ENCODE assay signal across 18 mouse cellular contexts in the genomic region with DNA sequence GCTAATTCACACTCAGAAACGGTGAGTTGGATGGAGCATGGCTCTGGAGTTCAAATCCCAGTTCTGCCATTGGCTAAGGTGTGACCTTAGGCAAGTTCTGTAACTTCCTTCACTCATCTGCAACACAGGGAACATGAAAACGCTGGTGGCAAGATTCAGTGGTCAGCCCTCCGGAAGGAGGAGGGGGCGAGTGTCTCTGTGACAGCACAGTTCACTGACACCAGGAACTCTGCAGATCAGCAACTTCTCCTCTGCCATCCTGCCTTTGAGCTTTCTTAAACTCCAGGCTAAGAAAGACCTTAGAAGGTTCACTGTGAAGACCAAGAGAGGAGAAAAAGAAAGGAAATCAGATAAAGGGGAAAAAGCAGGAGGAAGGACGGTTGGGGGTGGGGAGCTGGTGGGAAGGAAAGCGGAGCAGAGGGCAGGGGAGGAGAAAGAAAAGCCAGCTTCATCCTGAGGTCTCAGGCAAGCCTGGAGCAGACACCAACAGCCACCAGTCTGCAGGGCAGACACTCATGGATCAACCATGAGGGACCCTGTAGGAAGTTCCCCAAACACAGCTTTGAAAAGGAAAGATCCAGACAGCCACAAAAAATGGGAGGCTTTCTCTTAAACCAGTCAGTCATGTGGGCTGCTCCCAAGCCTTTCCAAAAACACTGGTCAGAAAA. TPM values are rescaled to one million over a fixed set of nuclear protein-coding genes. Genes with fewer than 3 reads are reported as not detected.
DNase-seq lines count a peak whose midpoint lies in the region; ATAC-seq and TF ChIP-seq lines count a peak whose summit lies in the region.
"Had no signal": no experiment of that assay in that cellular context is flagged by ENCODE, and none has a peak within 500 bp of the region (broad histone marks: within the 10 kb centered on the region; RNA-seq: fewer than 3 reads in every experiment).

No protein-coding gene starts in this region.

- TF ChIP-seq POLR2A in spleen, adult 2 months (IDR thresholded peaks at IDR 0.05; ENCODE audit: low read depth, low read length), result no peak

- ATAC-seq in megakaryocyte progenitor cell, adult 5-6 weeks (replicated peaks; ENCODE audit: poor library complexity), result peak; percentile 38
- ATAC-seq: forebrain, embryonic 15.5 days; Patski had no signal

- H3K27me3 ChIP-seq in spleen, adult 2 months (ENCODE audit: control insufficient read depth, insufficient read depth, low read length), result no peaks in the 10 kb centered on the region
- H3K27me3 ChIP-seq: forebrain, embryonic 15.5 days; limb, embryonic 15.5 days had no signal

- WGBS in spleen, adult 2 months, result 10% methylated on average over 6 of the region's 6 CpGs

- no peaks in the 10 kb centered on the region for H3K36me3 ChIP-seq in spleen, adult 2 months (ENCODE audit: control insufficient read depth, insufficient read depth, low read length)
- H3K36me3 ChIP-seq: forebrain, embryonic 15.5 days; limb, embryonic 15.5 days; midbrain, embryonic 12.5 days had no signal

- DNase-seq in spleen, adult 2 months (ENCODE audit: low read depth in 1 of 2, low spot score in 2 of 2), result no peak
- no peak for DNase-seq in spleen, adult 18-20 months
- DNase-seq in T-cell, adult 2 months (ENCODE audit: low spot score), result peak; percentile 34
- peak; percentile 62 for DNase-seq in induced T-regulatory cell, adult 2 months (ENCODE audit: low read depth)
- no peak for DNase-seq in urinary bladder, postnatal 25 days (ENCODE audit: low spot score)
- no peak for DNase-seq in layer of hippocampus, adult 18-20 months (ENCODE audit: low spot score in 2 of 2)
- no peak for DNase-seq in gastrocnemius, adult 8-10 months (ENCODE audit: low spot score in 2 of 2)
- DNase-seq: cerebellum, adult 9-11 months; gastrocnemius, adult 2 months; lung, postnatal 10 days; right cerebral cortex, postnatal 14 days; thymus, postnatal 25 days had no signal

- H3K27ac ChIP-seq in spleen, adult 2 months (ENCODE audit: insufficient read depth, low read length), result peak overlapping the region; percentile 84
- H3K27ac ChIP-seq: forebrain, embryonic 15.5 days; gastrocnemius, adult 2 months; limb, embryonic 15.5 days; midbrain, embryonic 12.5 days had no signal

- no peak overlapping the region for H3K4me3 ChIP-seq in spleen, adult 2 months (ENCODE audit: extremely low read depth, insufficient read depth, insufficient read length)
- H3K4me3 ChIP-seq: erythroblast, embryonic 14.5 days; forebrain, embryonic 15.5 days; gastrocnemius, adult 2 months; limb, embryonic 15.5 days; midbrain, embryonic 12.5 days had no signal

- H3K4me1 ChIP-seq in spleen, adult 2 months (ENCODE audit: control insufficient read depth, insufficient read depth, insufficient read length), result peaks cover 54% of the 10 kb centered on the region; the same call in 1 of the 2 replicates
- H3K4me1 ChIP-seq: forebrain, embryonic 15.5 days; limb, embryonic 15.5 days; midbrain, embryonic 12.5 days had no signal

- no peak for TF ChIP-seq CTCF in spleen, adult 2 months (IDR thresholded peaks at IDR 0.05; ENCODE audit: extremely low read depth, insufficient read depth, insufficient read length, insufficient replicate concordance)

RNA-seq across cellular contexts. Expression of gene Il21r, which starts 2.5 kb away (rescaled TPM):
- 138 and 180 TPM in 2 replicates for polyA plus RNA-seq in spleen, adult 2 months (2012; rRNA removed)
- total RNA-seq in megakaryocyte progenitor cell, adult 5-6 weeks (2015), result 2.7 and 4.3 TPM in 2 replicates
- total RNA-seq in megakaryocyte progenitor cell, adult 5-6 weeks (2017), result 3.6 and 7.2 TPM in 2 replicates
- total RNA-seq in layer of hippocampus, adult 18-20 months (2021), result 1 to 10 TPM; 1.1 to 1.3 TPM
- not detected for total RNA-seq in gastrocnemius, adult 8-10 months (2022)
- total RNA-seq: gastrocnemius, adult 2 months had no signal
- polyA plus RNA-seq: Patski had no signal

RNA-seq across cellular contexts. Expression of gene Il4ra, which starts 48.8 kb away (rescaled TPM):
- 83.4 and 91.5 TPM in 2 replicates for polyA plus RNA-seq in spleen, adult 2 months (2012; rRNA removed)
- total RNA-seq in megakaryocyte progenitor cell, adult 5-6 weeks (2015), result 10.5 and 12.0 TPM in 2 replicates
- total RNA-seq in megakaryocyte progenitor cell, adult 5-6 weeks (2017), result 19.2 and 20.4 TPM in 2 replicates
- 1 to 10 TPM; 4.0 to 4.7 TPM for total RNA-seq in layer of hippocampus, adult 18-20 months (2021)
- total RNA-seq in gastrocnemius, adult 8-10 months (2022), result 1 to 10 TPM; 2.5 to 6.2 (median 3.5) TPM

Comparison
In these comparisons a context has a peak if more than half of its experiments do, and no peak if none do; other contexts are left out.
1. DNase-seq: peak in T-cell, adult 2 months (single experiment) and induced T-regulatory cell, adult 2 months (single experiment); none in spleen, adult 2 months (0 of 2), spleen, adult 18-20 months (0 of 2), urinary bladder, postnatal 25 days (single experiment), layer of hippocampus, adult 18-20 months (0 of 2) and gastrocnemius, adult 8-10 months (0 of 2).